Mouse (Mus musculus) hindbrain, postnatal 0 days (tissue): ENCODE data around the gene Cx3cr1. TPM values are rescaled to one million over a fixed set of nuclear protein-coding genes. Genes with fewer than 3 reads are reported as not detected.

ENCODE experiments used
- ATAC-seq: fragments of 200-750 bp; cut with Nextera tagmentation; 2 replicates; pipeline ENCODE4 v1.8.0; 2017; ENCODE audit warnings: mild to moderate bottlenecking, moderate TSS enrichment, moderate library complexity
- DNase-seq: peaks from one replicate; pipeline ENCODE4 v3.0.0-alpha.2; 2015; ENCODE audit warnings: low spot score
- H3K27ac ChIP-seq: fragments of 300-500 bp; sonication (generic); 2 replicates; pipeline ENCODE4 v1.5.1; 2014; ENCODE audit warnings: mild to moderate bottlenecking
- H3K27me3 ChIP-seq: fragments of 300-500 bp; sonication (generic); 2 replicates; pipeline ENCODE4 v1.6.1; 2014; ENCODE audit warnings: low read length, mixed read lengths; ENCODE audit not compliant: insufficient read depth
- H3K36me3 ChIP-seq: fragments of 300-500 bp; sonication (generic); 2 replicates; pipeline ENCODE4 v1.6.1; 2014; ENCODE audit warnings: low read length, mixed read lengths; ENCODE audit not compliant: insufficient read depth
- H3K4me1 ChIP-seq: fragments of 300-500 bp; sonication (generic); 2 replicates; pipeline ENCODE4 v1.6.1; 2014; ENCODE audit warnings: antibody characterized with exemption, low read length, mixed read lengths; ENCODE audit not compliant: insufficient read depth
- H3K4me2 ChIP-seq: fragments of 300-500 bp; sonication (generic); 2 replicates; pipeline ENCODE4 v1.6.1; 2014; ENCODE audit warnings: low read depth, mild to moderate bottlenecking, low read length, moderate library complexity, mixed read lengths
- H3K4me3 ChIP-seq: fragments of 300-500 bp; sonication (generic); 2 replicates; pipeline ENCODE4 v1.5.1; 2014; ENCODE audit warnings: low read length
- H3K9ac ChIP-seq: fragments of 300-500 bp; sonication (generic); replicated peaks from 2 replicates; pipeline ENCODE4 v1.6.1; 2014; ENCODE audit warnings: mild to moderate bottlenecking, low read length, moderate library complexity, mixed read lengths
- H3K9me3 ChIP-seq: fragments of 300-500 bp; sonication (generic); 2 replicates; pipeline ENCODE4 v1.6.1; 2016; ENCODE audit warnings: low read length, mixed read lengths
- CTCF ChIP-seq: IDR thresholded peaks from 2 replicates; pipeline ENCODE4 v1.5.1; 2016; ENCODE audit warnings: antibody characterized with exemption, control low read depth, low read depth
- WGBS: fragments of 180-500 bp; shearing (Covaris S2); extraction: QIAGEN DNeasy Blood & Tissue Kit; methylation state at CpG from one replicate; pipeline ENCODE4 v1.1.7; 2014; 5-methylcytosine and 5-hydroxymethylcytosine counted together
- polyA plus RNA-seq: library from polyadenylated mRNA; unstranded; fragments of >200 nt; fragmentation: Nextera tagmentation; extraction: Ambion mirVana; gene quantifications from 2 replicates; pipeline ENCODE4 v1.2.1, GENCODE M21; 2015
- total RNA-seq: library from RNA; depleted of rRNA; stranded (reverse); fragments of >200 nt; gene quantifications from 2 replicates; pipeline ENCODE4 v1.2.3, GENCODE M21; 2014

Cx3cr1 gene
- total and polyA plus RNA-seq, 2 experiments from 2014 or later: 12.2 to 17.3 TPM

- H3K4me2 ChIP-seq: peak overlapping the region; percentile 82
- ATAC-seq (peak; percentile 80), DNase-seq (peak; percentile 94)
- peak overlapping the region; percentile 94 for H3K27ac ChIP-seq
- no peaks in the 10 kb centered on the region for H3K9me3 ChIP-seq
- WGBS: under 1% methylated on average over 10 of the region's 10 CpGs
- peak; percentile 86 for TF ChIP-seq CTCF
- no peaks in the 10 kb centered on the region for H3K36me3 ChIP-seq
- no peaks in the 10 kb centered on the region for H3K4me1 ChIP-seq
- no peaks in the 10 kb centered on the region for H3K27me3 ChIP-seq
- peak overlapping the region; percentile 51 for H3K9ac ChIP-seq
- peak overlapping the region; percentile 42 for H3K4me3 ChIP-seq
These were observed 58.1 kb downstream of the Cx3cr1 start for GRCm38 (mm10) chr9:120011533-120011932.

DNA sequence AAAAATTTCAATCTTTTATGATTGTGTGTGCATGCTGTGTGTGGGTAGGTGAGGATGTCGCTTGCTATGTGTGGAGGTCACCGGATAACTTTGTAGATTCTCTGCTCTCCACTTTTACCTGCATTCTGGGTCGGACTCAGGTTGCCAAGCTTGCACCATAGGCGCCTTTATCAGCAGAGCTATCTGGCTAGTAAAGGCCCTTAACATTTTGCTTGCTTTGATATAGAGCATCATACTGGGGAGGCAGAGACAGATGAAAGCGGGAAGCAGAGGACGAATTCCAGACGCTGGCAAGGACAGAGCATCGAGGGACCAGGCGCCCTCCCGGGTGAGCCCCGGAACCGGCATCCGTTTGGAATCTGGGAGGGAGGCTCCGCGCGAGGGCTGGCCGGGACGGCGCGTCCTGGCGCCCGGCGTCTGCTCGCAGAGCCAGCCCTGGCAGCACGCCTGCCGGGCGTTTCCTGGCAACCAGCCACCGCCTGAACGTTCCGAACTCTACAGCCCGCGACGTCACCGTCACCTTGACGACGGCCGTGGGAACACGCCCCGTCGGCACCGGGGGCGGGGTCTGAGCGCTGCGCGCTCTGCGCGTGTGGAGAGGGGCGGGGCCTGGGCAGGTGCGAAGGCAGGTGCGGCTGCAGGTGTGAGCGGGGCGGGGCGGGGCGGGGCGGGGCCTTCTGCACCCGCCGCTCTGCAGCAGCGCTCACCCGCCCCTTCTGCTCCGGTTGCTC is 58.7 kb downstream of the Cx3cr1 start:
- no peaks in the 10 kb centered on the region for H3K27me3 ChIP-seq
- peak overlapping the region; percentile 42 for H3K4me3 ChIP-seq
- H3K4me2 ChIP-seq: peak overlapping the region; percentile 82
- H3K36me3 ChIP-seq: no peaks in the 10 kb centered on the region
- H3K27ac ChIP-seq: peak overlapping the region; percentile 94
- H3K4me1 ChIP-seq: no peaks in the 10 kb centered on the region
- ATAC-seq (peak; percentile 95), DNase-seq (peak; percentile 99)
- H3K9me3 ChIP-seq: no peaks in the 10 kb centered on the region
- H3K9ac ChIP-seq: peak overlapping the region; percentile 51
- WGBS: under 1% methylated on average over 58 of the region's 60 CpGs
- no peak for TF ChIP-seq CTCF

GRCm38 (mm10) chr9:120009871-120010270 is 59.8 kb downstream of the Cx3cr1 start:
- WGBS: 100% methylated on average over 3 of the region's 3 CpGs
- ATAC-seq (no peak), DNase-seq (no peak)
- TF ChIP-seq CTCF: no peak
- no peaks in the 10 kb centered on the region for H3K4me1 ChIP-seq
- H3K4me2 ChIP-seq: no peak overlapping the region
- H3K9ac ChIP-seq: no peak overlapping the region
- no peaks in the 10 kb centered on the region for H3K9me3 ChIP-seq
- no peaks in the 10 kb centered on the region for H3K27me3 ChIP-seq
- no peaks in the 10 kb centered on the region for H3K36me3 ChIP-seq
- H3K4me3 ChIP-seq: no peak overlapping the region
- no peak overlapping the region for H3K27ac ChIP-seq

DNA sequence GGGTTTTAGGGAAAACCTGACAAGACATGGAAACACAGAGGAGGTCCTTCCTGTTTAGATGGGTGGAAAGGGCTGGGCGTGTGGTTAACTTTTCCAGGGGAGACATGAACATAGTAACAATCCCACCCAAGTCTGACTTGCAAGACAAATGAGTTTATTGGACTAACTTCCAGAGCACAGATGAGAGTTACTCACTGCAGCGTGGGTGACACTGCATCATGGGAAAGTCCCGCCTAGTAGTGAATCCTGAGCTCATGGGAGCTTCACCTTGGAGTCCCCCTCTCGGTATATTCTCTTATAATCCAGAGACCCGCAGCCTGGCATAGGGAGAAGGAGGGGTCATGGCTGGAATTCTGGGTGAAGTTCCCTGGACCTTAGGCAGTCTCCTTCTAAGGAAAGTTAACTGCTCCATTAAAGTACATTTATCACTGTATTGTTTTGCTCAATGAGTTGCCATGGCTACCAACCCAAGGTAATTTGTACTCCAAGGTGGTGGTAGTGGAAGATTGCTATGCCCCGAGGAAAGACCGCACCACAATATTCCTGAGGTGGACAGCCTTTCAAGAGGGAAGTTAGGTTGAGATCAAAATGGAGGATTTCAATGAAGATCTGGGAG is 60.3 kb downstream of the Cx3cr1 start:
- H3K27ac ChIP-seq: no peak overlapping the region
- DNase-seq (no peak), ATAC-seq (no peak)
- 72% methylated on average over 7 of the region's 7 CpGs for WGBS
- no peak overlapping the region for H3K4me3 ChIP-seq
- no peak overlapping the region for H3K9ac ChIP-seq
- no peak overlapping the region for H3K4me2 ChIP-seq
- no peak for TF ChIP-seq CTCF
- no peaks in the 10 kb centered on the region for H3K9me3 ChIP-seq
- no peaks in the 10 kb centered on the region for H3K36me3 ChIP-seq
- no peaks in the 10 kb centered on the region for H3K4me1 ChIP-seq
- H3K27me3 ChIP-seq: no peaks in the 10 kb centered on the region

GRCm38 (mm10) chr9:120007833-120008232 is 61.8 kb downstream of the Cx3cr1 start:
- no peak overlapping the region for H3K4me2 ChIP-seq
- ATAC-seq (no peak), DNase-seq (no peak)
- no peaks in the 10 kb centered on the region for H3K36me3 ChIP-seq
- no peak overlapping the region for H3K9ac ChIP-seq
- no peaks in the 10 kb centered on the region for H3K4me1 ChIP-seq
- 93% methylated on average over 1 of the region's 1 CpGs for WGBS
- TF ChIP-seq CTCF: no peak
- H3K27me3 ChIP-seq: no peaks in the 10 kb centered on the region
- H3K9me3 ChIP-seq: no peaks in the 10 kb centered on the region
- H3K4me3 ChIP-seq: no peak overlapping the region
- H3K27ac ChIP-seq: no peak overlapping the region

DNA sequence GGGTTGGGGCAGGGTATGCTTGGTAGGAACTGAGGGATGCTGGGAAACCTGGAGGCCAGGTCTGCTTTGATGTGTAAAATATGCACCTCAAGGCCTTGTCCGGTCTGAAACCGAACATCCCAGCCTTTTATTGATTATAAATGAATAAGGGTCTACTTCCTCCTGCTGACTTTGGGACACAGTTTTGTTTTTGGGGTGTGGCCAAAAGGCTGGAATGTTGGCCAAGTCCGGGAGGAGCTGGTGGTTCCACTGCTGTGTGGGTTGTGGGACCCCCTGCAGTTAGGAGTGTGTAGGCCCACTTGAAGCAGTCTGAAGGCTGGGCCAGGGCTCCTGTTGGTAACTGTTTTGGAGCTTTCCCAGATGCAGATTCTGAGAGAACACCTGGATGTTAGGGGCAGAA is 63.7 kb downstream of the Cx3cr1 start:
- H3K4me1 ChIP-seq: 0 out of 2 replicates have a peak, but pooled peaks cover 6% of the 10 kb centered on the region

GRCm38 (mm10) chr9:120002893-120003292 is 66.8 kb downstream of the Cx3cr1 start:
- Histone ChIP-seq H3K27me3 (no peaks in the 10 kb centered on the region), H3K36me3 (no peaks in the 10 kb centered on the region), H3K9me3 (no peaks in the 10 kb centered on the region), H3K9ac (no peak overlapping the region), H3K4me1 (0 out of 2 replicates have a peak, but pooled peaks cover 6% of the 10 kb centered on the region), H3K4me2 (no peak overlapping the region), H3K4me3 (no peak overlapping the region), H3K27ac (no peak overlapping the region)
- DNase-seq (no peak), ATAC-seq (no peak)
- no peak for TF ChIP-seq CTCF
- 82% methylated on average over 5 of the region's 5 CpGs for WGBS

More for the DNA sequence above, 63.7 kb downstream of the Cx3cr1 start:
- no peak overlapping the region for H3K4me2 ChIP-seq
- 63% methylated on average over 3 of the region's 3 CpGs for WGBS
- H3K27ac ChIP-seq: no peak overlapping the region
- no peaks in the 10 kb centered on the region for H3K27me3 ChIP-seq
- TF ChIP-seq CTCF: no peak
- no peaks in the 10 kb centered on the region for H3K9me3 ChIP-seq
- no peak overlapping the region for H3K4me3 ChIP-seq
- H3K9ac ChIP-seq: no peak overlapping the region
- no peak for DNase-seq
- no peaks in the 10 kb centered on the region for H3K36me3 ChIP-seq
- ATAC-seq: no peak
